Mouse (Mus musculus) heart, postnatal 0 days (tissue): Measurements from ENCODE around the gene Mcm7. TPM values are rescaled to one million over a fixed set of nuclear protein-coding genes. Genes with fewer than 3 reads are reported as not detected.

Experiments used
- ATAC-seq: fragments of 200-750 bp; cut with Nextera tagmentation; 2 replicates; pipeline ENCODE4 v1.8.0; 2017; ENCODE audit warnings: low read depth, moderate number of reproducible peaks, moderate library complexity; ENCODE audit not compliant: insufficient read depth
- DNase-seq: peaks from one replicate; pipeline ENCODE4 v3.0.0-alpha.2; 2016; ENCODE audit warnings: low spot score
- H3K27ac ChIP-seq: fragments of 300-500 bp; sonication (generic); 2 replicates; pipeline ENCODE4 v1.5.1; 2014; ENCODE audit warnings: low read depth, mild to moderate bottlenecking
- H3K27me3 ChIP-seq: fragments of 300-500 bp; sonication (generic); 2 replicates; pipeline ENCODE4 v1.6.1; 2014; ENCODE audit warnings: low read length, mixed read lengths; ENCODE audit not compliant: control insufficient read depth, insufficient read depth
- H3K36me3 ChIP-seq: fragments of 300-500 bp; sonication (generic); replicated peaks from 2 replicates; pipeline ENCODE4 v1.6.1; 2014; ENCODE audit warnings: low read length, mixed read lengths; ENCODE audit not compliant: control insufficient read depth, insufficient read depth
- H3K4me1 ChIP-seq: fragments of 300-500 bp; sonication (generic); 2 replicates; pipeline ENCODE4 v1.6.1; 2014; ENCODE audit warnings: antibody characterized with exemption; ENCODE audit not compliant: control insufficient read depth, insufficient read depth
- H3K4me2 ChIP-seq: fragments of 300-500 bp; sonication (generic); 2 replicates; pipeline ENCODE4 v1.6.1; 2014; ENCODE audit warnings: low read depth, mild to moderate bottlenecking, low read length, moderate library complexity
- H3K4me3 ChIP-seq: fragments of 300-500 bp; sonication (generic); 2 replicates; pipeline ENCODE4 v1.5.1; 2014; ENCODE audit warnings: low read depth, low read length
- H3K9ac ChIP-seq: fragments of 300-500 bp; sonication (generic); replicated peaks from 2 replicates; pipeline ENCODE4 v1.6.1; 2014; ENCODE audit warnings: low read depth, low read length, mixed read lengths
- H3K9me3 ChIP-seq: fragments of 300-500 bp; sonication (generic); replicated peaks from 2 replicates; pipeline ENCODE4 v1.6.1; 2016; ENCODE audit warnings: low read length; ENCODE audit not compliant: control insufficient read depth
- CTCF ChIP-seq: IDR thresholded peaks from 2 replicates; pipeline ENCODE4 v1.5.1; 2016; ENCODE audit warnings: antibody characterized with exemption, control low read depth, low read depth
- EP300 ChIP-seq: IDR thresholded peaks from 2 replicates; pipeline ENCODE4 v1.6.1; 2016; ENCODE audit warnings: antibody characterized with exemption, low read depth
- WGBS: fragments of 180-500 bp; shearing (Covaris S2); extraction: QIAGEN DNeasy Blood & Tissue Kit; methylation state at CpG from one replicate; pipeline ENCODE4 v1.1.7; 2014; 5-methylcytosine and 5-hydroxymethylcytosine counted together
- polyA plus RNA-seq: library from polyadenylated mRNA; unstranded; fragments of >200 nt; fragmentation: Nextera tagmentation; extraction: Ambion mirVana; gene quantifications from 2 replicates; pipeline ENCODE4 v1.2.1, GENCODE M21; 2015
- total RNA-seq: library from RNA; depleted of rRNA; stranded (reverse); fragments of >200 nt; gene quantifications from 2 replicates; pipeline ENCODE4 v1.2.3, GENCODE M21; 2014; ENCODE audit warnings: low replicate concordance

The Mcm7 gene
- total and polyA plus RNA-seq, 2 experiments from 2014 or later, result 33.3 to 39.5 TPM

DNA sequence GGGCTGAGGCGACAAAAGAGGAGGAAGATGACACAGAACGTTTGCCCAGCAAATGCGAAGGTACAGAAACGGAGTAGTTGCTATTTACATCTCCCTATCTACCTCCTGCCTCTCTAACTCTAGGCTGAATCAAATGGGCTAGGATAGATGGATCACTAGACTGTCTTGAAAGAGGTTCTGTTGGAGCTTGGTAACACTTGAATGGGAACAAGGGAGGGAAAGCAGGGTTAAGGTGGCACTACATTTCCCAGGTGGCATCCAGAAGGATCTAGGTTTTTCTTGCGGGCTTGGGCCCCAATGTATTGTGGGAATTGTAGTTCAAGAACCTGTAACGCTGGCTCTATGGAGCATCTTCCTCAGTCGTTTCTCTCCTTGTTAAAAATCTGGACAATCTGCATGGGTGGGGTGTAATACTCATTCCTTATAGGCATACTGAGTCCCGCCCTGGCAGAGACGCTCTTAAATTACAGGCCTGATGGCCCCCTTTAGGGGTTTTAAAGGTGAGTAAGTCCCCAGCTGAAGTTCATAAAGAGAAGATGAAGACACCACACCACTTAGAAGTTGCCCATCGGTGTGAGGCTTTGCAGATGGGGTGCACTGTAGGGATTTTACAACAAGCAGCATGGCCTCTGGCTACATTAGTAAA, 15.6 kb upstream of the Mcm7 start:
- ATAC-seq (peak; percentile 85), DNase-seq (peak; percentile 84)
- under 1% methylated on average over 10 of the region's 10 CpGs for WGBS
- Histone ChIP-seq H3K4me1 (peaks cover 12% of the 10 kb centered on the region), H3K27ac (peak overlapping the region; percentile 61), H3K9ac (peak overlapping the region; percentile 80), H3K9me3 (no peaks in the 10 kb centered on the region), H3K36me3 (peaks cover 18% of the 10 kb centered on the region), H3K4me3 (peak overlapping the region; percentile 68), H3K4me2 (peak overlapping the region; percentile 86), H3K27me3 (no peaks in the 10 kb centered on the region)
- TF ChIP-seq EP300, result no peak
- TF ChIP-seq CTCF, result no peak

DNA sequence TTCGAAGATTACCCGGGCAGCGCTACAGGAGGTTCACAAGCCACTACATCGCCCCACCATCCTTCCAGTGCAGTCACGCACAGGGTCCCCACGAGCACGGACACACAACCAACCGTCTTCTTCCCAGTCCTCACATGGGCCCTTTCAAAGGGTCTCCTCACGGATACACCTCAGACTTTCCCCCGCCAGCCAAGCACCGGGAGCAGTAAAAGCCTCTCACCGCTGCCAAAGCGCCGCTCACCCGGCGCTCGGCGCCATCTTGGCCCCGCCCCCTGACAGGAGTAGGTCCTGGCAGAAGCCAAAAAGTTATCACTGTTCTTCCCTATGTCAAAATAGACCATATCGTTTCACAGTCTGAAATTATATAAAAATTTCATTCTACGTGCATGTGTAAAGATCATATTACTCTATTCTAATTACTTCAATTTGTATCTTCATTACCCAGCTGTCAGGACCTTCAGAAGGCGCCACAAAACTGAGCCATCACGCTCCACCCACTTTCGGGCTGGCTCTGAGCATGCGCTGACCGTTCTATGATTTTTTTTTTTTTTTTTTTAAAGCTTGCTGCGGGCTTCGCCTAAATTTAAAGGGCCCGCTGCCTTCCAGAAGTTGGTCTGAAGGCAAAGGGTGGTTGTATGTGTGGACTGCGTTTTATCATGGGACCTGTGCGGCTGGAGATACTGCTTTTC, 14.9 kb upstream of the Mcm7 start, which contains the start of the genes Taf6 and Cnpy4:
TSS of gene Taf6 (minus strand) at position 502 of the 689 bp plus-strand sequence.
TSS of gene Cnpy4 (plus strand) at position 536 of the 689 bp plus-strand sequence.
- ATAC-seq, result peak; percentile 86

DNA sequence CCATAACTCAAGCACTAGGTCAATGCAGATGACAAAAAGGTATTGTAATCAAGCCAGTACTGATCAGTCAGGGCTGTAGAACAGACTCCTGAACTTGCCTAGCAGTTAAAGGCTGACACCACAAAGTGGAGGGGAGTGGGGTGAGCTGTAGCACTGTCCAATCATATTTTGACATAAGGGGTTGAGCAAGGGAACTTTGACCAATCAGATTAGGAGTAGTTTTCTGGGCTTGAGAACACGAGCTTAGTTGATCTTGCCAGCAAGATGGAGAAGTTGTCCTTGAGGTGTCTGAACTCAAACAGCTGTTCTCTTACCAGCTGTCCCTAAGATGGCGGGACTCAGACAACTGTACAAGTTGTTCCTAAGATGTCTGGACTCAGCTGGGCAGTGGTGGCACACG, 995 bp upstream of the Mcm7 start:
- Histone ChIP-seq H3K9me3 (no peaks in the 10 kb centered on the region), H3K4me2 (no peak overlapping the region), H3K9ac (no peak overlapping the region), H3K27ac (no peak overlapping the region), H3K27me3 (no peaks in the 10 kb centered on the region), H3K4me3 (no peak overlapping the region), H3K36me3 (peaks cover 49% of the 10 kb centered on the region), H3K4me1 (peaks cover 7% of the 10 kb centered on the region; the same call in 1 of the 2 replicates)
- 79% methylated on average over 3 of the region's 3 CpGs for WGBS
- TF ChIP-seq EP300 (no peak), CTCF (no peak)
- ATAC-seq, result no peak
- no peak for DNase-seq

More for the DNA sequence above, 14.9 kb upstream of the Mcm7 start, which contains the start of the genes Taf6 and Cnpy4:
- Histone ChIP-seq H3K4me2 (peak within 1 kb of the TSS; percentile 86), H3K27ac (peak within 1 kb of the TSS; percentile 61), H3K27me3 (no peaks in the 10 kb centered on the region), H3K9ac (peak within 1 kb of the TSS; percentile 80), H3K36me3 (peaks cover 24% of the 10 kb centered on the region), H3K9me3 (no peaks in the 10 kb centered on the region), H3K4me3 (peak within 1 kb of the TSS; percentile 68), H3K4me1 (peaks cover 12% of the 10 kb centered on the region)
- WGBS, result 0% methylated on average over 31 of the region's 31 CpGs
- no peak for TF ChIP-seq CTCF
- TF ChIP-seq EP300, result peak; percentile 100
- DNase-seq, result peak; percentile 91

DNA sequence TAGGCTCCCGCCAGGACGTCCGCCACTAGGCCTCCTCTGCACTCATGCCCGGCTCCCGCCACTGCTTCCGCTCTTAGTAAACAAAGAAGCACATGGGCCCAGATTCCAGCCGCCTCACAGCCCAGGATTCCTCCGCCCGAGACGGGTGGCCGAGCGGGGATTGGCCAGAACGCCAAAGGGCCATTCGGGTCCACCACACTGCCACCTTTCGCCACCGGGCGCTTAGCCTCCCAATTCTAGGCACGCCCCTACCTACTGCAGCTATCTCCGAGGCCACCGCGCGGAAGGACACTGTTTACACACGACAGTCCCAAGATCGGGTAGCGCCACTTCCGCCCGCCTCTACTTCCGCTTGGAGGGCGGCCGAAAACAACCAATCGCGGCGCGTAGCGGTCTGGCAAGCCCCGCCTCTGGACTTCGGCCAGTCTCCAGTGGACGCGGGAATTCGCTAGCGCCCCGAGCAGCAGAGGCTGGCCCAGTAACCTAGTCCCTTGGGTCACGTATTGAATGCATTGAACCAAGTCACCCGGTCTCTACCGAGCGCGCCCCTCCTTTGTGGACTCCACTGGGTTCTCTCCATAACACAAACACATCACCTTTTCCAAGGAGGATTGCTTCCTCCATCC, 1.2 kb downstream of the Mcm7 start:
- H3K4me1 ChIP-seq, result peaks cover 7% of the 10 kb centered on the region; the same call in 1 of the 2 replicates
- peak overlapping the region; percentile 66 for H3K9ac ChIP-seq
- peak overlapping the region; percentile 55 for H3K4me3 ChIP-seq
- no peaks in the 10 kb centered on the region for H3K9me3 ChIP-seq
- under 1% methylated on average over 47 of the region's 47 CpGs for WGBS
- peaks cover 50% of the 10 kb centered on the region for H3K36me3 ChIP-seq
- peak overlapping the region; percentile 100 for H3K4me2 ChIP-seq
- H3K27me3 ChIP-seq, result no peaks in the 10 kb centered on the region
- DNase-seq, result peak; percentile 93
- ATAC-seq, result peak; percentile 86
- peak overlapping the region; percentile 92 for H3K27ac ChIP-seq
- peak; percentile 91 for TF ChIP-seq EP300
- TF ChIP-seq CTCF, result peak; percentile 14; the same call in 1 of the 2 replicates

DNA sequence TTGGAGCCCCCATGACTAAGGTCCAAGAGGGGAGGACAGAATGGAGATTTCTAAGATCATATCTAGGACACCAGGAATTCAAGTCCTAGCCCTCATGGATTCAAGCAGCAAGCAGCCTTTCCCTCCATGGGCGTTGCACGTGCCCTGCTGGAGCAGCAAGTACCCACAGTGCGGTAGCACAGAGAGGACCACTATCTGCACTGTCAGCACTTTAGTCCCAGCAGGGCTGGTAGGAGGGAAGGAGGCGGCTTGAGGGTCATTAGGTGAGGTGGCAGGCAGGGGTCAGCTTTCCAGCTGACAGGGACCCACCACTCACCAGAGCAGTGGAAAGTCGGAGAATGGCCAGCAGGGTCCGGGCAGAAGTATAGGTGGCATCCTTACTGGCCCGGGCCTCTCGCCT, 6.6 kb downstream of the Mcm7 start:
- Histone ChIP-seq H3K27ac (no peak overlapping the region), H3K27me3 (no peaks in the 10 kb centered on the region), H3K4me3 (no peak overlapping the region), H3K36me3 (peaks cover 72% of the 10 kb centered on the region), H3K9ac (no peak overlapping the region), H3K4me1 (peaks cover 13% of the 10 kb centered on the region), H3K9me3 (no peaks in the 10 kb centered on the region), H3K4me2 (no peak overlapping the region)
- WGBS, result 67% methylated on average over 8 of the region's 8 CpGs
- ATAC-seq (no peak), DNase-seq (no peak)
- TF ChIP-seq EP300 (no peak), CTCF (no peak)
